Mouse (Mus musculus): ENCODE results near the gene Sec61a2. TPM values are rescaled to one million over a fixed set of nuclear protein-coding genes. Genes with fewer than 3 reads are reported as not detected.

The Sec61a2 gene
- total RNA-seq (2015; ENCODE audit: low replicate concordance) (15.9 and 31.4 TPM in 2 replicates), total RNA-seq (2017; ENCODE audit: low replicate concordance) (19.4 and 21.5 TPM in 2 replicates)

DNA sequence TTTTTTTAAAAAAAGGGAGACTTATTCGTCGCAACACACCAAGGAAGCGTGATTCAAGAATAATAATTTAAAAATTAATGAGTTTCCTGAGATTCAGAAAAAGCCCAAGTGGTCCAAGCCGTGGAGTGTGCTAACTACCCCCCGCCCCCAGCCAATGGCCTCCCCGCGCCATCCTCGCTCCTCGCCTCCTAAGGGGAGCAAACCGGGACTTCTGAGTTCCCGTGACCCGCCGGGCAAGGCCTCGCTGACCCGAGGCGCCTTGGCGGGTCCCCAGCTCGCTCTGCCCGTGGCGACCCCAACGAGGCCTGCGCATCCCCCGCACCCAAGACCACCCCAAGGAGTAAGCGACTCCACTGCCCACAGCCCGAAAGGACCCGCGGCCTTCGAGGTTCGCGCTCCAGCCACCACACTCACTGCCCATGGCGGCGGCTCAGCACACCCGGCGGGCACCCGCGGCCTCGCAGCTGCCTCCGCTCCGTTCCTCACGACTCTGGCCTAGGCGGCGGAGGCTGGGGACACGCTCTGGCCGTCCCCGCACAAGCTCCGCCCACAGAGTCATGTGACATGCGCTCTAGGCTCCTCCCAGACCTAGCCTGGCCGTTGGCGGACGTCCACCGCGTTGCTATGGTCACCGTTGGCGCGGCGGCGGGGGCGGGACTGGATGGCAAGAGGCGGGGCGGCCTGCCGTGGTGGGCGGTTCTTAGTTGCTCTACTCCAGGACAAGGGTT is at the start of gene Sec61a2:
Sec61a2 (minus strand) TSS at position 590 of the 728 bp plus-strand sequence.
- peak; percentile 97 for ATAC-seq (replicated peaks; ENCODE audit: low FRiP score, poor library complexity, severe bottlenecking)

DNA sequence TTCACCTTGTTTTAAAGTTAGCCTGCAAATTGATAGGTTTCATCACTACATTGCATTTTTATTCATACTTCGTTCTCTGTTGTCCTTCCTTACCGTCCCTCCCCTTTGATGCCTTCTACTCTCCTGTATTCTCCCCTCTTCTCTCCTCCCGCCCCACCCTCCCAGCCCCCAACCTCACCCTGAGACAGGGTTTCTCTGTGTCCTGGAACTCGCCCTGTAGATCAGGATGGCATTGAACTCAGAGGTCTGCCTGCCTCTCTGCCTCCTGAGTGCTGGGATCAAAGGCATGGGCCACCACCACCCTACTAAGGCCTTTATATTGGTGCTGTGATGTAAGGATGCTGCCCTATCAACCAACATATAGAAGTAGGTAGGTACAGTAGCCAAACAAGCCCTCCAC is 47.8 kb upstream of the Sec61a2 start:
- no peak for ATAC-seq (replicated peaks; ENCODE audit: low FRiP score, poor library complexity, severe bottlenecking)

DNA sequence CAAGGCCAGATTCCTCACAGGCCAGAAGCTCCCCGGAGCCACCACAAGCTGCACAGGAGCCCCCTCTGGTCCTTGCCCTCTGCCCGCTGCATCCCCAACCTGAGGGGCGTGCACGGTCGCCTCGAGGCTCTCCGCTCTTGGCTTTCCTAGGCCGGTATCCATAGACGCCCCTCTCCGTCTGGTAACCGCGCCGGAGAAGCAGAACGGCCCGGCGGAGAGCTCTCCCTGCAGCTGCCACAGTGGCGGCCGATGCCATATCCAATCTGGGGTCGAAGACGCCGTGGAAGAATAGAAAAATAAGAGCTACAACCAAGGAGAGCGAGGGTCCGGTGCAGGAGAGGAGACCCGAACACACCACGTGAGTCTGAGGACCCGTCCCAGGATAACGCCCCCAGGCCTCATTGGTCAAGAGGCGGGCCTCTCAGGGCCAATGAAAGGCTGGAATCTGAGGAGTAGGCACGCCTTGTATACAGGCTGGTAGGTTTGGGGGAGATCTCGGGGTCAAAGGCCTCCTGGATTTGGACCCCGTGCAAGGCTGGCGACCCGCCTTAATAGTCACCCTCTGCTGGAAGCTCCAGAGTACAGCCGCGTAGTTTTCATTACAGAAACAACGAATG is 47.3 kb upstream of the Sec61a2 start, which contains the start of gene Dhtkd1:
Dhtkd1 (minus strand) TSS at position 377 of the 617 bp plus-strand sequence.
- peak; percentile 73 for ATAC-seq (replicated peaks; ENCODE audit: low FRiP score, poor library complexity, severe bottlenecking)

DNA sequence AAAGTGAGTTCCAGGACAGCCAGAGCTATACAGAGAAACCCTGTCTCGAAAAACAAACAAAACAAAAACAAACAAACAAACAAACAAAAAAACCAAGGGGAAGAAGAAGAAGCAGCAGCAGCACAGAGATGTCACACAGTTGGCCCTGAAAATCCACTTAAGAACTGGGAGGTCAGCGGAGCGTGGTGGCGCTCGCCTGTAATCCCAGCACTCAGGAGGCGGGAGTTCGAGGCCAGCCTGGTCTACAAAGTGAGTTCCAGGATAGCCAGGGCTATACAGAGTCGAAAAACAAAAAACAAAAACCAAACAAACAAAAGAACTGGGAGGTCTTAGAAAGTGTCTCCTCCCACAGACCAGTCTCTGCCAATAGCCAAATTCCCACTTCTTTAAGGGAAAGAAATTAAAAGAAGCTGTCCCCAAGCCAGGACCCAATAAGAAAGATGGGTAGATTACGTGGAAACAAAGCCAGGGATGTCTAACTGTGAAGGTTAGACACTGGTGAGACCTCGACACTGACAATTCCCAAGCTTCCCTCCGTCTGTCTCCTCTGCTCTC is 46.7 kb upstream of the Sec61a2 start:
- ATAC-seq (replicated peaks; ENCODE audit: low FRiP score, poor library complexity, severe bottlenecking), result no peak

DNA sequence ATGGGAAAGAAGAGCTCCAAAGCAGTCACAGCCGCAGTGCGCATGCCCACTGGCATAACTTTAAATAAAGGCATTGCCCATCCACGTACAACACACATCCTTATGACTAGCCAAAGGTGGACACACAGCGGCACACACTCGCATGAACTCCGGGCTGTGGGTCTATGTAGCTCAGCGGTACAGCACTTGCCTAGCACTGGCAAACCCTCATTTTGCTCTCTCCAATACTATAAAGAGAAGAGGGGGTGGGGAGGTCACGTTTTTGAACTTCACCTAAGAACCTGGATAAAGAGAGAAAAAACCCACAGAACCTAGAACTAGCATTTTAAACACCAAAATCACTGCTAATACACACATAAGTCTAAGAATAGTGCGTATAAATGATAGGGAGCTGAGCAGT is 45.7 kb upstream of the Sec61a2 start:
- no peak for ATAC-seq (replicated peaks; ENCODE audit: low FRiP score, poor library complexity, severe bottlenecking)

DNA sequence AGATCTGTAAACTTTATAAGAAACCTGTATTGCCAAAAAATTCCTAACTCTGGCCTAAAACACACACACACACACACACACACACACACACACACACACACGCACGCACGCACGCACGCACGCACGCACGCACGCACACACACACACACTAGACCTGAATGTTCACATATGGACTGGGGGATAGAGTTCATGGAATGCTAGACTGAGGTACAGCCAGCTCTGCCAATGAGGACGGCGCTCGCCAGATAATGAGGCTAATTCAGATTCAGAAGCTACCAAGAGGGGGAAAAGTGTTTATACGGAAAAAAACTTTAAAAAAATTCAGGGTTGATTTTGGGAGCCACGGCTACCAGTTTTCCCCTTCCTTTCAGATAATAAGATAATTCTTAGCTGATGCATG is 44.7 kb upstream of the Sec61a2 start:
- ATAC-seq (replicated peaks; ENCODE audit: low FRiP score, poor library complexity, severe bottlenecking), result no peak

DNA sequence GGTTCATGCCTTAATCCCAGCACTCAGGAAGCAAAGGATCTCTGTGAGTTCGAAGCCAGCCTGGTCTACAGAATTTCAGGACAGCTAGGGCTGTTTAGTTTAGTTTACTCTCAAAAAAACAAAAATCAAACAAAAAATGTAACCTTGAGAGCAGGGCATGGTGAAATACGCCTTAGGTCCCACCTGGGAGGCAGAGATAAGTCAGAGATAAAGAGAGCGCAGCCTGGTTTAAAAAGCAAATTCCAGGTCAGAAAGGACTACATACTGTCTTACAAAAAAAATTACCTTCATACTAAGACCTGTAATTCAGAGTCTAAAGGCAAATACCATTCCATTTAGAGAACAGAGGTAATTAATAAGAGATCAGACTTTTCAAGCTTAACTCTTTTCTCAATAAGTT is 44.1 kb upstream of the Sec61a2 start:
- ATAC-seq (replicated peaks; ENCODE audit: low FRiP score, poor library complexity, severe bottlenecking), result no peak

DNA sequence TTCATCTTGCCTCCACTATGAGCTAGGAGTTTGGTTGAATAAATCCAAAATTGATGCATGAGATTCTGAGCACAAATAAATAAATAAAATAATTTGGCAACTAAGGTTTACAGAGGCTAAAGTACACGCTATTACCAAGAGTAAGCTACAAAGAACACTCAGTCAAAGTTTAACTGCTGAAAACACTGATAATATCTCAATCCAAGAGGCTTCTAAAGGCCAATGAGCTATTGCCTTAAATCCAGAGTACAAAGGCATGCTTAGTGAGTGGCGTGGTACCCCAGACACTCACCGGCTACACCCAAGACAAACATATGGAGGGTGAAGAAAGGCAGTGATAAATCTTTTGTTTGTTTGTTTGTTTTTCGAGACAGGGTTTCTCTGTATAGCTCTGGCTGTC is 41.3 kb upstream of the Sec61a2 start:
- no peak for ATAC-seq (replicated peaks; ENCODE audit: low FRiP score, poor library complexity, severe bottlenecking)

DNA sequence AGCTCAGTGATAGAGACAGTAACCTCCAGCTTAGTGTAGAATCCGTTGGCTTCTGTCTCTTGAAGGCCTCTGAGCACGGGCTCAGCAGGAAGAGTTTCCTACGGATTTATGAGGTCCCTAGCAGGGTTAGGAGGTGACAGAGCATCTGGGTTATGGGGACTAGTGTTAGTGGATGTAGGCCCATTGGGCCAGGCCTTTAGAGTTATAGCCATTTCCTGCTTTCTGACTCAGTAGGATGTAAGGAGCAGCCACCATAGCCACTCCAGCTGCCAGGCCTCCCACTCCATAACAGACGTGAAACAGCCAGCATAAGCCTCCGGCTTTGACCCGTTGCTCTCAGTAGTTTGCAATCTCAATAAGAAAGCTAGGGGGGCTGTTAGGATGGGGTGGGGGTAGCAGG is 40.8 kb upstream of the Sec61a2 start:
- ATAC-seq (replicated peaks; ENCODE audit: low FRiP score, poor library complexity, severe bottlenecking), result no peak

DNA sequence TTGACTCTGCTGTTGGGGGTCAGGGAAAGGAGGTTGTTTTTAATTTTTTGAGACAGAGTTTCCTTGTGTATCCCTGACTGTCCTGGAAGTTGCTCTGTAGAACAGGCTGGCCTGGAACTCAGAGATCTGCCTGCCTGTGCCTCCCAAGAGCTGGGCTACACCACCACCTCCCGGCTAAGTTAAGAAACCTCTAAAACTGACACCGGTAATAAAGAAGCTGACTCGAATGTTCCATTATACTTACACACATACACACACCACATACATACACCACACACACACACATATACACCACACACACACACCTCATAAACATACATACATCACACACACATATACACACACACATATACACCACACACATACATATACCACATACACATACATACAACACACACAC is 39.7 kb upstream of the Sec61a2 start:
- ATAC-seq (replicated peaks; ENCODE audit: low FRiP score, poor library complexity, severe bottlenecking), result no peak

DNA sequence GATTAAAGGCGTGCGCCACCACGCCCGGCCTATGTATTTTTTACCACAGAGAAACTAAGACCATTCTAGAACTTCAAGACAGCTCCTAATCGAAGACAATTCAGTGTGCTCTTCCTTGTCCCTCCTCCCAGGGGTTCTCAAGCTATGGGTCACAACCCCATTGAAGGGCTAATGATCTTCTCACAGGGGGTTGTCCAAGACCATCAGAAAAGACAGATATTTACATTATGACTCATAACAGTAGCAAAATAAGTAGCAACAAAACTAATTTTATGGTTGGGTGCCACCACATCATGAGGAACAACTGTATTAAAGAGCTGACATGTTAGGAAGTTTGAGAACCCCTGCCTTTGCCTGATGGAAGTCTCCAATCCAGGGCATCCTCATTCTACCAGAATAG is 36.7 kb upstream of the Sec61a2 start:
- no peak for ATAC-seq (replicated peaks; ENCODE audit: low FRiP score, poor library complexity, severe bottlenecking)

DNA sequence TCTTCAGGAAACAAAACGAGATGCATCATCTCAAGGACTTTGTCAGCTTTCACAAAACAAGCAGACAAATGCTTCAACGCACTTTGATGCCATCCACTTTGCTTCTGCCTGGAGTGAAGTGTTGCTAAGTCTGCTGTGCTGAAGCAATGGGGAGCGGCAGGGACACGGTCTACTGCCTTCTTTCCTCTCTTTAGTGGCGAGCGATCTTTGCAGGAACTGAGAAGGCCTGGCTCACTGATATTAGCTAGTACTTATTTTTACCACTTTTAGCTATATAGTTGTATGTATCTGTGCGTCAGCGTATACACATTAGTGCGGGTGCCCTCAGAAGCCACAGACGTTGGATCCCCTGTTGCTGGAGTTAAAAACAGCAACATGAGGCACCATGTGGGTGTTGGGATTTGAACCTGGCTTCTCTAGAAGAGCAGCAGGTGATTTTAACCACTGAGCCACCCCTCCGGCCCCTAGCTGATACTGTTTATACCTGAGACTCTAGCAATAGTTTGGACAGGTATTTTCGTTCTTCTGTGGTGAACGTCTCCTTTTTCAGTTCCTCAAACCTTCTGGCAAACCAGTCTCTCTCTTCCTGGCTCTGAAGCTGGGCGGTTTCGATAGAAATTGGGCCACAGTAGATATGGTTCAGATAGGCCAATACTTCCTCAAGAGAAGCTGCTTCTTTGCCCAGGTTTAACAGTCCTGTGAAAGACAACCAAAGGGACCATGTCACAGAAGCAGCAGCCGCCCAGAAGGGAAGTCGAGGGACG is 35.2 kb upstream of the Sec61a2 start:
- no peak for ATAC-seq (replicated peaks; ENCODE audit: low FRiP score, poor library complexity, severe bottlenecking)

DNA sequence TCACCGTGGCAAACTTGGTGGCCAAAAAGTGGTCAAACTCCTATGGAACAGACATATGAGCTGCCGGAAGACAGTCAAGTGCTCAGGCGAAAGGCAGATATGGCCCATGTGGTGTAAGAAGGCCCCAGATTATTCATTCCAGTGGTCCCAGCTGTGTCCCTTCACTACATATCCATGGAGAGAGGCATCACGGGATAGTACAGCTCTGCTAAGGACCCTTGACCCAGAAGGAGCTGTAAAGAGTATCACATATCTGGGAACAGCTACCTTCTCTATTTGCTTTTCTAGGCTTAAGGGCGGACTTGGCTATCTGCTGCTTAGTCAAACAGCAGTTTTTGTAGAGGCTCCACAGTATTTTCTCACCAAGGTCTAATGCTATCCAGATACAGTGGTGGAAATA is 34.6 kb upstream of the Sec61a2 start:
- no peak for ATAC-seq (replicated peaks; ENCODE audit: low FRiP score, poor library complexity, severe bottlenecking)

DNA sequence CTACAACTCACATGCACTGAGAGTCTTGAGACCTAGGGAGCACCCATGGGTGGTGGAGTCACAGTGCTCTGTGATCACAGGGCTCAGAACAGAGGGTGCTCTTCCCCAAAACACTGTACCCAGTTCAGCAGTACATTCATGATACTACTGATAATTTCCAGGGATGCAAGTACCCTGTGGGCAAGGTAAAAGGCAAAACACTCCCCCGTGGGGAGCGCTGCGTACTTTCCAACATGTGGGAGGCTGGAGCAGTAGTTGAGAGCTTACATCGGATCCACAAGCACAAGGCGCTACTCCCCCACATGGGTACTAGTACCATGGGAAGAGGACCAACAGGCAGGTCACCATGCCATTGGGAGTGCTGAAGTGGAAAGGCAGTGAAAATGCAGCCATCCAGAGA is 32.2 kb upstream of the Sec61a2 start:
- no peak for ATAC-seq (replicated peaks; ENCODE audit: low FRiP score, poor library complexity, severe bottlenecking)

DNA sequence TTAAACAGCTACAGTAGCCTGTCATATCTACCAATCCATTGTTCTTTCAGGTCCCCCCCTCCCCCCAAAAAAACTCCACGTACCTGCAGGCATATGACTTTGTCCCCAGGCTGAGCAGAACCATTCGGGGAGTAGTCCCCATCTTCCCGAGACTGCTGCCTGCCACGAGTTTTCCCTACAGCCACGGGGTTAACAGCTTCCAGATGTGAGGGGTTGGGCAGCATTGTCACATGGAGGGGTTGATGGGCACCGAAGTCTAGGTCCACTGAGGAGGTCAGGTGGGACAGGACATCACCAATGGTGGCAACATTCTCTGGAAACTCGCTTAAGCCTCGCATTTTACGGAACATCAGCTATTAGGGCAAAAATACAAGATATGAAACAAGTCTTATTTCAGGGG is 28.6 kb upstream of the Sec61a2 start:
- no peak for ATAC-seq (replicated peaks; ENCODE audit: low FRiP score, poor library complexity, severe bottlenecking)

DNA sequence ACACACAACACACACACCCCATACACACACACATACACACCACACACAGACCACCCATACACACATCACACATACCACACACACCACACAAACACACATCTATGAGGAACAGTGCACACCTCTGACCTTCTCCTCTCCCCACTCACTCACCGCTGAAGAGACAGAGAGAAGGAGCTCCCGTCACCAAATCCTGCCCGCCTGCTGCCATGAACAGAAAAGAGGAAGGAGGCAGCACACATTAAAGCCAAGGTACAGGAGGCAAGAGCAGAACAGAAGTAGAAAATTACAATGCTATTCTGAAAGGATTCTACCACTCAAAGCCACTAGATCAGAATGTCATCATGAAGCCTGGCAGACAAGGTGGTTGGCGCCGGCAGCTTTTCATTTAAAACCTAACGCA is 27.6 kb upstream of the Sec61a2 start:
- ATAC-seq (replicated peaks; ENCODE audit: low FRiP score, poor library complexity, severe bottlenecking), result no peak

DNA sequence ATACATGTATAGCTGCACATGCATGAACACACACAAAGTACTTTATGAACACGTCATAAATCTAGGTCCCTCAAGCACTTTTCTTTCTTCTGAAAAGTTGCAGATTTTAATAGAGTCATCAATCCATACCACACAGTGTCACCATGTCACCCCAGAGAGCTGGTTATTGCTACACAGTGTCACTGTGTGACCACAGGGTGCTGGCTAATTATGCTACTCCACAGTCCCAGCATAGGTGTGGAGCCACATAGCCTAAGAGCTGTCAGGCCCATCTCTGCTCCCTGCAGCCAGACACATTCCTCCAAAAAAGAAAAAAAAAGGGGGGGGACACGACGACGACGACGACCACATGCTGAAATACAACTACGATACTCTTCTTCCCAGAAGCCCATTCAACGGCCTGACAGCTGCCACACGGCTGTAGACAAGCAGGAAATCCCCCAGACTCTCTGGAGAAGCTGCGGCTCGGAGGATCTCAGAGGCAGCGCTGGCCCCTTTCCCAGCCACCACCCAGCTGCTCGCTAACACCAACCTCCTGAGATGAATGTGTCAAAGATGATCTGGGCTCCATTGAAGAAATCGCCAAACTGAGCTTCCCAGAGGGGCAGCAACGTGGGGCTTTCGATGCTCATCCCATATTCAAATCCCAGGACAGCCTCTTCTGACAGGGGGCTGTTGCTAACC is 16.2 kb upstream of the Sec61a2 start:
- ATAC-seq (replicated peaks; ENCODE audit: low FRiP score, poor library complexity, severe bottlenecking), result no peak

DNA sequence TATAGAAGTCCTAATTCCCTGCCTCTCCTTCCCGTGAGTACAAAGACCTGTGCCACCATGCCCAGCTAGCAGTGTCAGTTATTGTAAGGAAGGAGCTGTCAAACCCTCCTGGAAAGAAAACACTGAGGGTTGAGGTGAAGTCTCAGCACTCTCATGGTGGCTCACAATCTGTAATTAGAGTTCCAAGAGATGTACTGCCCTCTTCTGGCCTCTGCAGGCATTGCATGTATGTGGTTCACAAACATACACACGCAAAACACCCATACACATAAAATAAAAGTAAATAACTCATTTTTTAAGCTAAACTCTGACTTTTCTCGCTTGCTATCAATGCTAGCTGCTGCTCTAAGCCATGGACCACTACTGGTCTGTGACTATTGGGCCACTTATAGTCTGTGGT is 11.4 kb upstream of the Sec61a2 start:
- peak; percentile 77 for ATAC-seq (replicated peaks; ENCODE audit: low FRiP score, poor library complexity, severe bottlenecking)

DNA sequence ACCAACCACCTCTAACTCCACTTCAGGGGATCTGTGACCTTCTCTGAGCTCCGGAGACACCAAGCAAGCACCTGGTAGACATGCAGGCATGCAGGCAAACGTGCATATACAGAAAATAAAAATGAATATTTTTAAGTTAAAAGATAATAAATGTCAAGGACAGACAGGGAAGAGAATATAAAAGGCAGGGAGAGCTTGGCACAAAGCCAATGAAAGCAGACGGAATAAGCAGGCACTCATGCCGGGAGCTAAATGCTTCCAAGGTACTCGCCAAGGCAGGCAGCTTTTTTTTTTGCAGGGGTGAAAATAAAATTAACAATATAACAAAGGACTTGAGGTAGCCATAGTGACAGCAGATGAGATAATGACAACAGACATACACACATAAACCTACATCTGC is 10.9 kb upstream of the Sec61a2 start:
- no peak for ATAC-seq (replicated peaks; ENCODE audit: low FRiP score, poor library complexity, severe bottlenecking)

DNA sequence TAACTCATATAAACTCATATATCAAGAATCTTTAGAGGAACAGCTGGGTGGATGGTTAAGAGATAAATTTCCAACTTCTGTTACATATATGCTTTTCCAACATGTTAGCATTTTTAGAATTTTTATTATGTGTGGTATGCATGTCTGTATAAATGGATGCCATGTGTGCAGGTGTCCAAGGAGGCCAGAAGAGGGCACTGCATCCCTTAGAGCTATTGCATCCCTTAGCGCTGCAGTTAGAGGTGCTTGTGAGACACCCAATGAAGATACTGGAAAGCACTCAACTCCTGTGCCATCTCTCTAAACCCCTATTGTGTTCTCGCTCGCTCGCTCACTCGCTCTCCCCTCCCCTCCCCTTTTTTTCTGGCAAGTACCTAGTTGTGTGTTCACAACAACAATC is 4.9 kb upstream of the Sec61a2 start:
- 0 out of 2 replicates have a peak, but pooled peaks have one; percentile 35 for ATAC-seq (replicated peaks; ENCODE audit: low FRiP score, poor library complexity, severe bottlenecking)
